Mouse (Mus musculus): Measurements from ENCODE around the gene Shisa6.

DNA sequence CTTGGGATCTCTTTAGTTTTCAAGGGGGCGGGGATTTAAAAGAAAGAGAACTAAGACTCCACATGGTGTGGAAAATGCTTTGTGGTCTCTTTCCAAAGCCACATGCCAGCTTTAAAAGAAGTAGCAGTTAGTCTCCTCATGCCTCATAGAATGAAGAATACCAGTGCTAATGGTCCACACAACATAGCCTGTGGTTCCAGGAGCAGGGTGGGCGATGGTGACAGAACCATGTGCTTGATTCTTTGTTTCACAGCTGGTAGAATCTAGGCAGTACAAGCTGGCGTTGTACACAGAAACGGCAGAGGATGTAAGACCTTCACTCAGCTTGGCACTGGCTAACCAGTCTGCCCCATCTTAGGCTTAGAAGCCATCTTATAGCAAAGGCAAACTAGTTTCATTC, 43.3 kb upstream of the Shisa6 start:
- TF ChIP-seq CTCF (IDR thresholded peaks at IDR 0.05; ENCODE audit: low read depth, low read length), result no peak
- TF ChIP-seq GATA1 (IDR thresholded peaks at IDR 0.05; ENCODE audit: borderline replicate concordance, low read length), result no peak
- no peak for TF ChIP-seq TAL1 (conservative IDR thresholded peaks at IDR 0.05; ENCODE audit: low read depth, low read length)

Data from G1E (cell line).